Mouse (Mus musculus) megakaryocyte-erythroid progenitor cell, adult 5 weeks (primary cell): ENCODE data around the gene Sh3bgrl3. TPM values are rescaled to one million over a fixed set of nuclear protein-coding genes. Genes with fewer than 3 reads are reported as not detected.

Experiments used
- polyA plus RNA-seq: library from polyadenylated mRNA; stranded (reverse); fragments of >175 nt; gene quantifications from 2 replicates; pipeline ENCODE4 v1.2.3, GENCODE M21; 2012

Sh3bgrl3 gene
- 886 and 1,036 TPM in 2 replicates for polyA plus RNA-seq

GRCm38 (mm10) chr4:134128221-134128982 lies at the start of gene Sh3bgrl3:
Gene Sh3bgrl3, minus strand, starts transcription at chr4:134128789.

GRCm38 (mm10) chr4:134101979-134102741 lies 26.4 kb downstream of the Sh3bgrl3 start, which contains the start of gene Ubxn11:
Gene Ubxn11, plus strand, starts transcription at chr4:134102570.

GRCm38 (mm10) chr4:134094923-134095547 lies 33.6 kb downstream of the Sh3bgrl3 start, which contains the start of gene Cd52:
Gene Cd52, minus strand, starts transcription at chr4:134095082.

Other genes with a start within 250 kb of the Sh3bgrl3 start
- gene Rps6ka1, start 241.0 kb downstream of the Sh3bgrl3 start, polyA plus RNA-seq, result 149 and 205 TPM in 2 replicates
- gene Hmgn2, start 160.1 kb downstream of the Sh3bgrl3 start, polyA plus RNA-seq, result 2,484 and 2,821 TPM in 2 replicates
- gene Dhdds, start 127.9 kb downstream of the Sh3bgrl3 start, polyA plus RNA-seq, result 24.5 and 27.5 TPM in 2 replicates
- 0.30 and 0.51 TPM in 2 replicates for gene Lin28a, start 109.9 kb downstream of the Sh3bgrl3 start, polyA plus RNA-seq
- 0.15 TPM in 1 of 2 replicates, not detected in the other for gene Zfp683, start 75.0 kb downstream of the Sh3bgrl3 start, polyA plus RNA-seq
- 1.4 and 2.4 TPM in 2 replicates for gene Crybg2, start 68.0 kb downstream of the Sh3bgrl3 start, polyA plus RNA-seq
- 131 and 232 TPM in 2 replicates for gene Cd52, start 33.7 kb downstream of the Sh3bgrl3 start, polyA plus RNA-seq
- 33.5 and 39.3 TPM in 2 replicates for gene Ubxn11, start 26.2 kb downstream of the Sh3bgrl3 start, polyA plus RNA-seq
- gene Cep85, start 58.3 kb upstream of the Sh3bgrl3 start, polyA plus RNA-seq, result 41.4 and 47.6 TPM in 2 replicates
- not detected in 2 replicates for gene Gm7534, start 74.2 kb upstream of the Sh3bgrl3 start, polyA plus RNA-seq
- gene Catsper4, start 98.6 kb upstream of the Sh3bgrl3 start, polyA plus RNA-seq, result not detected in 2 replicates
- 0.23 and 0.50 TPM in 2 replicates for gene Cnksr1, start 109.6 kb upstream of the Sh3bgrl3 start, polyA plus RNA-seq
- gene E130218I03Rik, start 114.9 kb upstream of the Sh3bgrl3 start, polyA plus RNA-seq, result 0.10 and 0.25 TPM in 2 replicates
- 60.4 and 65.0 TPM in 2 replicates for gene Zfp593, start 116.8 kb upstream of the Sh3bgrl3 start, polyA plus RNA-seq
- not detected in 2 replicates for gene Gm30191, start 118.1 kb upstream of the Sh3bgrl3 start, polyA plus RNA-seq
- 0.43 and 0.83 TPM in 2 replicates for gene Grrp1, start 125.3 kb upstream of the Sh3bgrl3 start, polyA plus RNA-seq
- gene Pdik1l, start 159.1 kb upstream of the Sh3bgrl3 start, polyA plus RNA-seq, result 1.9 and 3.0 TPM in 2 replicates
- gene Trim63, start 186.3 kb upstream of the Sh3bgrl3 start, polyA plus RNA-seq, result not detected in 2 replicates
- 0.09 and 0.11 TPM in 2 replicates for gene Slc30a2, start 214.4 kb upstream of the Sh3bgrl3 start, polyA plus RNA-seq